Mouse (Mus musculus) ES-Bruce4 (cell line): ENCODE data around the gene Nup210l.

Source experiments
- CTCF ChIP-seq: IDR thresholded peaks from one replicate; pipeline ENCODE4 v1.8.1; 2011; ENCODE audit warnings: low read depth, low read length
- EP300 ChIP-seq: IDR thresholded peaks from 2 replicates; pipeline ENCODE4 v1.6.1; 2011; ENCODE audit warnings: low read depth, low read length; ENCODE audit not compliant: insufficient read depth
- POLR2A ChIP-seq: IDR thresholded peaks from one replicate; pipeline ENCODE4 v1.8.1; 2011; ENCODE audit warnings: low read length; ENCODE audit not compliant: insufficient read depth

DNA sequence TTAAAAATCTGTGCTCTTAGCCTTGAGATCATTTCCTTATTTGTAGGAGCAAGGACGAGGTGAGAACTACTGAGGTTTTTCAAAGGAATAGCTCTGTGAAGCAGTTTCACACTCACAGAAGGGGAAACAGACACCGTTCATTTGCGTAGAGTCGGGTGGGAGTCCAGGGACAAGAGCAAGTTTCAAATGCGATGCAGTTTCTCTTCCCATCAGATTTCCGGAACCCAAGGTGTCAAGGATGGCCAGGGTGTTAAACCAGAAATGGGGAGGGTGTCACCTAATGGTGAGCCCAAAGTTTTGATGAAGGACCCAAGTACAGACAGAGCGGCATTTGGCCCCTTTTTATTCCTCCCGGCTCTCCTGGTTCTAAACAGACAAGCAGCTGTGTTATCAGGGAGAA lies 127.1 kb downstream of the Nup210l start:
- TF ChIP-seq CTCF (no peak), POLR2A (no peak), EP300 (no peak)
